Mouse (Mus musculus) spleen, embryonic (tissue): ENCODE data around the gene Ptprg.
"Not testable (repeated sequence)": the region's sequence is repeated elsewhere in the genome, so short reads cannot be mapped to it uniquely, and the experiment has no call there.

Experiments
- CTCF ChIA-PET: fragments of 350-600 bp; sonication (Branson Sonifier 250); formaldehyde crosslinking; loops from one replicate; lab custom pipeline; 2022; lab: Charles Lee

The Ptprg gene

GRCm38 (mm10) chr14:11960269-11961121, 407.2 kb downstream of the Ptprg start:
- CTCF ChIA-PET, result no interaction called here

DNA sequence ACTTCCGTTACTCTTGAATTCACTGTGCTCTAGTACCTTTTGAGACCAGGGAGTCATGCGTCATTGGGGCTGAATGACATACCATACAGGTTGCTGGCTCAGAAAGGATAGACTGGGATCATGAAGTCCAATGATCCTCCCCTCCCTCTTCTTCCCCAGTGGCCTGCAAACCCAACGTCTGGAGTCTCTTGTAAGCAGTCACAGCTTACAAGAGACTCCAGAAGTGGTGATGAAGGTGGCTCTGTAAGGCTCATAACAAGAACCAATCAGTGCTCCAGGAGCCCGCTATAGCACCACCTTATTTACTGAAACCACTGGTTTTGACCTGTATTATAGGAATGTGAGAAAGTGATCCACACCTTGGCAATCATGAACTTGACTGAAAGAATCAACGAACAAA, 408.8 kb downstream of the Ptprg start:
- CTCF ChIA-PET, result no interaction called here

DNA sequence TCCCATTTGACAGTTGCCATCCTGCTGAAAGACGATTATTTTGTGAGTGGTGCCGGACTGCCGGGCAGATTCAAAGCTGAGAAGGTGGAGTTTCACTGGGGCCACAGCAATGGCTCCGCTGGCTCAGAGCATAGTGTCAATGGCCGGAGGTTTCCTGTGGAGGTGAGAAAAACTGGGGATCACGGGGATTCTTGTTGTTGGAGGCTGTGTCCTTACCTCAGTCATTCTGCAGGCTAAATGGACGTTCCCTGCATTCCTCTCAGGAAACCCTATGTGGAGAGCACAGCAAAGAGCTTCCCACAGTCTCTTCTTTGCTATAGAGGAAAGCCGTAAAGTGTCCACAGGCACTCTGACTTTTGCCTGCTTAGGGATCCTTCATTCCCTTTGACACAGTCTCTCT, 409.2 kb downstream of the Ptprg start:
- CTCF ChIA-PET, result no interaction called here

- CTCF ChIA-PET, result no interaction called here
Observed at GRCm38 (mm10) chr14:11963791-11964190, 410.5 kb downstream of the Ptprg start.

- CTCF ChIA-PET, result not testable (repeated sequence)
Observed at GRCm38 (mm10) chr14:11964326-11964725, 411.0 kb downstream of the Ptprg start.

- CTCF ChIA-PET, result no interaction called here
Observed at GRCm38 (mm10) chr14:11965878-11966277, 412.5 kb downstream of the Ptprg start.

DNA sequence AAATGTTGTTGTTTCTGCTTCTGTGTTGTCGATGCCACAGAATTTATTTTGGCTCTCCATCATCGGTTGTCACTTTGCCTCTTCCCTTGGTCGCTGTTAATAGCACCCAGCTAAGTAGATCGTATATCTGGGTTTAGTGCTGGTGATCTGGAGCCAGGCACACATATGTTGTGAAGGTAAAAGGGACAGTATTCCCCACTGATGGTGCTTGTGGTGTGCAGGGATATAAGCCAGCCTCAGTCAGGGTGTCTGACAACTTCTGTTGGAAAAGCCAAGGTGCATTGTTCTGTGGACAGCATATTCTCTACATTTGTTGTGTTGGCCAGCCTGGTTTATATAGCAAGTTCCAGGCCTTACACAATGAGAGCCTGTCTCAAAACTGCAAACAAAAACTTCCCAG, 428.4 kb downstream of the Ptprg start:
- CTCF ChIA-PET, result no interaction called here

DNA sequence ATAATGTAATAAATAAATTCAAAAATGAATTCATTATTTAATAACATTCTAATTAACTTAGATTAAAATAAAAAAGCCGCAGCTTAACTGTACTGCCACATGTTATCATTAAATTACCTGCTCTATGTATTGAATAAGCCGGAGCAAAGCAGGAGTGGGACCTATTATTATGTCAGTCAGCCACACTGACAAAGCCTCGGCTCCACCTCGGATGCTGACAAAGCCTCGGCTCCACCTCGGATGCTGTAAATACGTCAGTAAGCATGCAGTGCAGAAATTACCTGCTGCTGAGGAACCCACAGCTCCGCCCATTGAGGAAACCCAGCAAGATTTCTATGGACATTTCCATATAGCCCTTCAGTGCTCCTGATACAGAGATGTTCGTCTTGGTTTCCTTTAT, 429.7 kb downstream of the Ptprg start:
- CTCF ChIA-PET, result interaction anchor here (0.5 kb wide), 1 partner anchor 501 kb away, joined by 3 read pairs; no protein-coding TSS in a partner anchor

- CTCF ChIA-PET, result no interaction called here
Observed at GRCm38 (mm10) chr14:11984086-11984485, 430.8 kb downstream of the Ptprg start.

GRCm38 (mm10) chr14:11988975-11989374, 435.6 kb downstream of the Ptprg start:
- CTCF ChIA-PET, result no interaction called here

GRCm38 (mm10) chr14:11991151-11991550, 437.8 kb downstream of the Ptprg start:
- CTCF ChIA-PET, result no interaction called here

DNA sequence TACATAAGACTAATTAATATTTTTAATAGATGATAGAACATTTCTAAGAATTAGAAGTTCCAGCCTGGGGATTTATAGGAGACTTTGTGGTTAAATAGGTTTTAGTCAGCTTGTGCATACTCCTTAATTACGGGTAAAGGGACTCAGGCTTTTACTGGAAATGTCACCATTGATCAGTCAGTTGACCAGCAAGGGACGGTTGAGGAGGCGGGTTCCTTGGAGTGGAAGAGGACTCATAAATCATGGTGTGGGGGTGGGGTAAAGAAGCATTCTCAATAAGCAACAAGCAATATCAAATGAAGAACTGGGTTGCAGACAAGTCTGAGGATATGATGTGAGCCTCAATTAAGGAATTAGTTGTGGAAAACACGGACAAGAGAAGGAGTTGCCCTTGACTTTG, 438.8 kb downstream of the Ptprg start:
- CTCF ChIA-PET, result no interaction called here

DNA sequence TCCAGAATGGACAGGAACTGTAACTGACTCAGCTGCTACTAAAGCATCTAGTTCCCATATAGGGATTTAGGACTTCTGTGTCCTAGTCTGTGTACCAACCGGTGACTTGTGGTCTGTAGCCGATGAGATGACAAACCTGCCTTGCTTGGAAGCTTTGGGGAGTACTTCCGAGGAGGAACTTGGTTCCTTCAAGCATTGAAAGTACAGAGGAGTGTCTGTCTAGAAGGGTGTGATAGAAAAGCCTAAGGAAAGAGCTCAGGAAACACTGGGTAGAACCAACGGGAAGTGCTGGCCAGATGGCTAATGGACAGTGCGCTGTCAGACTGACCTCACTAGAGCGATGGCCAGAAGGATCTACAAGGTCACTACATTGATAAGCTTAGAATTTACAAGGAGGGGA, 439.2 kb downstream of the Ptprg start:
- CTCF ChIA-PET, result no interaction called here

DNA sequence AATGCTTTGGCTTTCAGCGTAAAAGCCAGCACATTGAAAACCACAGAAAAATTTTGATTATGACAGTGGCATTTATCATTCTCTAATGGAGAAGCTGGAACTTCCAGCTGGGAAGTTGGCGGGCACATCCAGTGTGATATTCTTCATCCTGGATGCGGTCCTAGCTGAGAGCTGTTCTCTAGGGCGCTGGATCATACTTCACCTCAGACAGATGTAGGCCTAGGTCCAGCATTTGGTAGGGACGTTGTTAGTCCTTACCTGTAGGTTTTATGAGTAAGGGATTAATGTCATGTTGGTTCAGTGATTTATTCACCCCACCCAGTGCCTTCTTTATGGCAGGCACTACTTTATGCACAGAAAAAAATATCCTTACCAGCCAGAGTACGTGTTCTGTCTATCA, 444.2 kb downstream of the Ptprg start:
- CTCF ChIA-PET, result no interaction called here

DNA sequence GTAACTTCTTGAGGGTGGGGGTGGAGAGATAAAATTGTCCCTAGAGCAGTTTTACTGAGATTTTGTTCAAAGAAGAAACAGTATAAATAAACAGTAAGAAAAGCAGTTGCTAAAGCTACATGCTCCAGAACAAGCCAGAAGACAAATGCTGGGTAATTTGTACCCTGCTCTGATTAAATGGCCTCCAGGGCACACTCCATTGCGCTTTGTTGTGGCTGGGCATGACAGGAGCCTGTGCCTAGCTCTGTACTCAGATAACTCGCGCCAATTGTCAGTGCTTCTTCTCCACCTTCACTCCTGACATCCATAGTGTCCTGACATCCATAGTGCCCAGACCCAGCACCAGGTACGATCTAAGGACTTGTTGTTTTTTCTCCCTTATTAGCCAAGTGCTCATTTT, 445.1 kb downstream of the Ptprg start:
- CTCF ChIA-PET, result no interaction called here

- CTCF ChIA-PET, result no interaction called here
Observed at GRCm38 (mm10) chr14:12004061-12004460, 450.7 kb downstream of the Ptprg start.

DNA sequence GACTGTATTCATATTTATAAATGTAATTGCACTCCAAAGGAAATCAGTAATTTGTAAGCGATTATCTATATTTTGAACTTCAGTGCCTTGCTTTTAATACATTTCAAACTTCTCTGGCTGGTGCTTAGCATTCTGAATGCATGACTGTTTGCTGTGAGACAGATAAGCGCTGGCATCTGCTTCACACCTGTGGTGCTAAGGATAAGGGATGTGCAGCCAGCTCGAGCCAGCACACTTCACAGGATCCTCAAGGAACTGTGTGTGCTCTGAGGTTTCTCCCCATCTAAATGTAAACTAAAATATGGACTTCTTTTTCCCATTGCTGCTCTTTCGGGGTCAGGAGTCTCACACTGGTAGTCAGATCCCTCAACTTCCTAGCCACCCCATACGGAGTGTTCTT, 458.4 kb downstream of the Ptprg start:
- CTCF ChIA-PET, result no interaction called here

GRCm38 (mm10) chr14:12025812-12026728, 472.7 kb downstream of the Ptprg start:
- CTCF ChIA-PET, result no interaction called here

DNA sequence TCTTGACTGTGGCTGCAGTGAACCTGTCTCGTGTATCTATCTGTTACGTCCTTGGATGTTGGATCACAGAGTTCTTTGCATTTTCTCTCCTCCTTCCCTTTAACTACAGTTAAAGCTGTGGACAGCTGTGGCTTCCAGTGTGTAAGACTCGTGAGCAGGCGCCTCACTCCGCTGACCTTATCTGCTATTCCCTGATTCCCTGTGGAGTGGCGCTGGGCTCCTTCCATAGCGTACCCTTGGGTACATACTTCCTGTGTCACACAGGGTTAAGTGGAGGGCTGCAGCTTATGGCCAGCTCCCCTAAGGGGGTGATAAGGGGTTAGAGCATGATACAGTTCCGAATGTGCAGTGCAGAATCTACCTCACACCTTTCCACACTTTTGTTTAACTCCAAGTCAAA, 473.9 kb downstream of the Ptprg start:
- CTCF ChIA-PET, result no interaction called here

- CTCF ChIA-PET, result no interaction called here
Observed at GRCm38 (mm10) chr14:12029926-12030325, 476.6 kb downstream of the Ptprg start.

GRCm38 (mm10) chr14:12036530-12037283, 483.4 kb downstream of the Ptprg start:
- CTCF ChIA-PET, result no interaction called here

GRCm38 (mm10) chr14:12039743-12040142, 486.4 kb downstream of the Ptprg start:
- CTCF ChIA-PET, result no interaction called here
